Mouse (Mus musculus) testis, adult 2 months (tissue): ENCODE data around the gene Zfhx3.

Source experiments
- CTCF ChIP-seq: fragments of 200-500 bp; IDR thresholded peaks from 2 replicates; pipeline ENCODE4 v1.5.1; 2012; ENCODE audit warnings: low read depth, mild to moderate bottlenecking, inconsistent platforms, low read length, moderate library complexity; ENCODE audit not compliant: control insufficient read depth, insufficient read depth, insufficient replicate concordance
- POLR2A ChIP-seq: fragments of 200-500 bp; IDR thresholded peaks from 2 replicates; pipeline ENCODE4 v1.6.1; 2012; ENCODE audit warnings: low read depth, mild to moderate bottlenecking, inconsistent platforms, low read length, moderate library complexity; ENCODE audit not compliant: control insufficient read depth

- no peak for TF ChIP-seq POLR2A
- TF ChIP-seq CTCF = no peak
These were observed 18.4 kb downstream of the Zfhx3 start for GRCm38 (mm10) chr8:107960878-107961277.
